Mouse (Mus musculus): ENCODE results near the gene Mnat1.

Mnat1 gene

GRCm38 (mm10) chr12:73308711-73309110, 185.2 kb downstream of the Mnat1 start:
- no peak for DNase-seq (ENCODE audit: low read depth, low spot score)

GRCm38 (mm10) chr12:73317706-73318686, 194.5 kb downstream of the Mnat1 start:
- DNase-seq (ENCODE audit: low read depth, low spot score) = no peak
